Mouse (Mus musculus): ENCODE data around the gene Wdr82. TPM values are rescaled to one million over a fixed set of nuclear protein-coding genes. Genes with fewer than 3 reads are reported as not detected.

The Wdr82 gene
- total RNA-seq, 2 experiments from 2014 or later: 168 to 170 TPM

Small RNAs within 50 kb of the gene (microRNA-seq; reads per million reads assigned to microRNA genes)
- gene Mir135a-1 (211 reads per million, percentile 59 among the genes with 10 or more reads in this experiment), gene Mirlet7g (84,586 reads per million, percentile 100 among the genes with 10 or more reads in this experiment)

Other genes with a start within 250 kb of the Wdr82 start
- 1 to 10 TPM; 1.8 to 2.9 TPM for gene Col6a5, start 210.3 kb upstream of the Wdr82 start, total RNA-seq (2021)
- gene Col6a4, start 74.1 kb upstream of the Wdr82 start, total RNA-seq (2021): 1 to 10 TPM; 2.0 to 3.1 TPM
- 1 to 10 TPM; 2.7 to 3.5 TPM for gene Glyctk, start 12.8 kb upstream of the Wdr82 start, total RNA-seq (2021)
- 10 to 100 TPM; 16.1 to 18.7 TPM for gene Ppm1m, start 28.8 kb downstream of the Wdr82 start, total RNA-seq (2021)
- 10 to 100 TPM; 34.4 to 38.2 TPM for gene Twf2, start 32.2 kb downstream of the Wdr82 start, total RNA-seq (2021)
- under 1 TPM; 0.46 to 0.48 TPM for gene Tlr9, start 51.7 kb downstream of the Wdr82 start, total RNA-seq (2021)
- gene Alas1, start 77.7 kb downstream of the Wdr82 start, total RNA-seq (2021): 10 to 100 TPM; 97.5 to 99.8 TPM
- gene Poc1a, start 110.1 kb downstream of the Wdr82 start, total RNA-seq (2021): 10 to 100 TPM; 11.0 to 11.9 TPM
- 10 to 100 TPM; 54.3 to 54.4 TPM for gene Dusp7, start 197.7 kb downstream of the Wdr82 start, total RNA-seq (2021)

Data from left cerebral cortex, postnatal 4 days (tissue).